Mouse (Mus musculus) olfactory bulb, adult 2 months (tissue): Measurements from ENCODE around the gene Cobl. TPM values are rescaled to one million over a fixed set of nuclear protein-coding genes. Genes with fewer than 3 reads are reported as not detected.

ENCODE experiments used
- H3K27ac ChIP-seq: fragments of 200-500 bp; 2 replicates; pipeline ENCODE4 v1.5.1; 2012; ENCODE audit warnings: low read depth, low read length; ENCODE audit not compliant: insufficient read depth
- H3K4me1 ChIP-seq: fragments of 200-500 bp; 2 replicates; pipeline ENCODE4 v1.6.1; 2012; ENCODE audit warnings: low read length; ENCODE audit not compliant: control insufficient read depth, insufficient read depth
- H3K4me3 ChIP-seq: fragments of 200-500 bp; 2 replicates; pipeline ENCODE4 v1.5.1; 2012; ENCODE audit warnings: mild to moderate bottlenecking, low read depth, low read length, moderate library complexity; ENCODE audit not compliant: insufficient read depth
- CTCF ChIP-seq: fragments of 200-500 bp; IDR thresholded peaks from 2 replicates; pipeline ENCODE4 v1.5.1; 2012; ENCODE audit warnings: low read depth, mild to moderate bottlenecking, low read length, moderate library complexity; ENCODE audit not compliant: insufficient read depth
- POLR2A ChIP-seq: fragments of 200-500 bp; IDR thresholded peaks from 2 replicates; pipeline ENCODE4 v1.6.1; 2012; ENCODE audit warnings: mild to moderate bottlenecking, low read depth, low read length, moderate library complexity; ENCODE audit not compliant: insufficient read depth
- WGBS: fragments of 180-500 bp; shearing (Covaris S2); methylation state at CpG from one replicate; pipeline ENCODE4 v1.1.7; 2018; 5-methylcytosine and 5-hydroxymethylcytosine counted together
- polyA plus RNA-seq: library from polyadenylated mRNA; stranded (reverse); fragments of >200 nt; gene quantifications from 2 replicates; pipeline ENCODE4 v1.2.4, GENCODE M21; 2012; ENCODE audit warnings: low replicate concordance; ENCODE audit not compliant: missing spikeins, insufficient read depth, insufficient read length

Cobl gene
- polyA plus RNA-seq, 1 experiment = not detected

DNA sequence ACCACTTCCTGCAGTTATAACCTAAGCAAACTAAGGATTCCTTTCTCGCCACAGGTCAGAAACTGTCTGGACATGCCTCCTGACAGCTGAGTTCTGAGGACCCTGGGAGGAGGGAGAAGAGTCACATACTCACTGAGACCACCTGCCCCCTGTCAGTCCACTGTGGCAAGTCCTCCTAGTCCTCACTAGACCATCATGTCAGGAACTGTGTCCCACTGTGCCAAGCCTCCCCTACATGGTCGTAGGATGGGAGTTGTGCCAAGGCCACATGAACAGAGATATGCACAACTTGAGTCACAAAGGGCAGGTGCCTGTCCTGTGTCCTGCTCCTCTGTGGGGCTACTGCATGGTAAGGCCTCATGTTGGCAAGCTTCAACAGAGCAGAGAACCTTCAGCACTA is 6.4 kb downstream of the Cobl start:
- WGBS = 86% methylated on average over 2 of the region's 2 CpGs
- H3K4me1 ChIP-seq = peaks cover 3% of the 10 kb centered on the region; the same call in 1 of the 2 replicates
- TF ChIP-seq POLR2A = no peak
- no peak for TF ChIP-seq CTCF

GRCm38 (mm10) chr11:12448101-12448500 is 16.7 kb downstream of the Cobl start:
- H3K4me1 ChIP-seq = no peaks in the 10 kb centered on the region
- no peak overlapping the region for H3K27ac ChIP-seq
- H3K4me3 ChIP-seq = no peak overlapping the region
- TF ChIP-seq CTCF = no peak
- no peak for TF ChIP-seq POLR2A
- 84% methylated on average over 3 of the region's 3 CpGs for WGBS

More for the DNA sequence above, 6.4 kb downstream of the Cobl start:
- Histone ChIP-seq H3K4me3 (no peak overlapping the region), H3K27ac (no peak overlapping the region)

- WGBS = 80% methylated on average over 2 of the region's 2 CpGs
- Histone ChIP-seq H3K27ac (no peak overlapping the region), H3K4me3 (no peak overlapping the region), H3K4me1 (no peaks in the 10 kb centered on the region)
- TF ChIP-seq POLR2A (no peak), CTCF (no peak)
Measured at GRCm38 (mm10) chr11:12445222-12445621, 19.5 kb downstream of the Cobl start.

- no peak overlapping the region for H3K27ac ChIP-seq
- no peak for TF ChIP-seq POLR2A
- no peak for TF ChIP-seq CTCF
- 96% methylated on average over 2 of the region's 2 CpGs for WGBS
- no peaks in the 10 kb centered on the region for H3K4me1 ChIP-seq
- no peak overlapping the region for H3K4me3 ChIP-seq
Measured at GRCm38 (mm10) chr11:12444215-12444614, 20.5 kb downstream of the Cobl start.

DNA sequence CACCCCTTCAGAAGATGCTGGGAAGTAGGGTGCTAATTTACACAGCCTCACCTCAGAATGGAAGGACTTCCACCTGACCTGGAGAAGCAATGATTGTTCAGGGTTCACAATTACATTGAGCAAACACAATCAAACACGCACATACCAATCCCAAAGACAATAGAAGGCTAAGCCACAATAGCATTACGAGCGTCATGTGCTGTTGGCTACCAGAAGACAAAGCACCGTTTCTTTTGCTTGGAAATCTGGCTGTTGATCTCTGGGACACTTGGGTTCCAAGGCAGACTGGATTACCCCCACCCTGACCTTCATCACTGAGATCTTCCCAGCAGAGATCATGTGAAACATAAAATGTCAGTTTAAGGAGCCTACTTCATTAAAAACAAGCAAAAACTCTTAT is 21.1 kb downstream of the Cobl start:
- Histone ChIP-seq H3K4me3 (no peak overlapping the region), H3K27ac (no peak overlapping the region), H3K4me1 (no peaks in the 10 kb centered on the region)
- no peak for TF ChIP-seq POLR2A
- TF ChIP-seq CTCF = no peak
- 79% methylated on average over 4 of the region's 4 CpGs for WGBS

DNA sequence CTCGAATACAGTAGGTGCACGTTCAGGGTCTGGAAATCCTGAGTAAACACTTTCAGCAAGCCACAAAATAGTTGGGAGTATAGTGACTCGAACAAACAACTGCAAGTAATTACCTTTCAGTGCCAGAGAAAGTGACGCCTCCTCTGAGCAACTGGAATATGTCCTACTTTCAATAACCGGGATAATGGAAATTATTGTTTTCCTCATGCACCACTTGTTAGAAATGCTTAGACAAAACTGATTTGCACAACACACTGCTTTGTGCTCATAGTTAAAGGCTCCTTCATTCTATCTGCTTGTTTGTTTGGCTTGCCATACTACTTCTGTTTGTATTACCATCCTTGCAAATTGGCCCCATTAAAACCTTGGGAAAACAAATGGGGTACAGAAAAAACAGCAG is 21.6 kb downstream of the Cobl start:
- no peak overlapping the region for H3K27ac ChIP-seq
- no peaks in the 10 kb centered on the region for H3K4me1 ChIP-seq
- whole genome bisulfite sequencing = 34% methylated on average over 5 of the region's 5 CpGs
- TF ChIP-seq POLR2A = no peak
- TF ChIP-seq CTCF = no peak
- no peak overlapping the region for H3K4me3 ChIP-seq

DNA sequence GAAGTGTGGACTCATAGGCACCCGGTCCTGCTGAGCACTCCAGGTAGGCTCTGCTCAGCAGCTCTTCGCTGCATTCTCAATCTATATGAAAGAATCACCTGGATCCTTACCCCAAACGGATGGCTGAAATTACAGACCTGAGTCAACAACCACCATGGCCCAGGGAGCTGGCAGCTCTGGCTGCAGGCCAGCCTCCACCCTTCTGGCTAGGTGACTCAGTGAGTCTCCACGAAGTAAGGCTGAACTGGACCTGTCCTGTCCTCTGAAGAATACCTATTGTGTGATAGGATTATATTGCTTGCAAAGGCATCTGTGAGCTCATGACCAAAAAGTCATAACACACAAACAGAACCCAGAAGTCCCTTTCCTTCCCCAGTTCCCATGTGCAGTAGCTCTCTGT is 22.5 kb downstream of the Cobl start:
- Histone ChIP-seq H3K4me1 (no peaks in the 10 kb centered on the region), H3K27ac (no peak overlapping the region), H3K4me3 (no peak overlapping the region)
- TF ChIP-seq CTCF (no peak), POLR2A (no peak)
- WGBS = 80% methylated on average over 4 of the region's 4 CpGs

- TF ChIP-seq POLR2A (no peak), CTCF (no peak)
- 70% methylated on average over 3 of the region's 3 CpGs for WGBS
- Histone ChIP-seq H3K4me3 (no peak overlapping the region), H3K27ac (no peak overlapping the region), H3K4me1 (peaks cover 3% of the 10 kb centered on the region; the same call in 1 of the 2 replicates)
Measured at GRCm38 (mm10) chr11:12435905-12436304, 28.9 kb downstream of the Cobl start.

DNA sequence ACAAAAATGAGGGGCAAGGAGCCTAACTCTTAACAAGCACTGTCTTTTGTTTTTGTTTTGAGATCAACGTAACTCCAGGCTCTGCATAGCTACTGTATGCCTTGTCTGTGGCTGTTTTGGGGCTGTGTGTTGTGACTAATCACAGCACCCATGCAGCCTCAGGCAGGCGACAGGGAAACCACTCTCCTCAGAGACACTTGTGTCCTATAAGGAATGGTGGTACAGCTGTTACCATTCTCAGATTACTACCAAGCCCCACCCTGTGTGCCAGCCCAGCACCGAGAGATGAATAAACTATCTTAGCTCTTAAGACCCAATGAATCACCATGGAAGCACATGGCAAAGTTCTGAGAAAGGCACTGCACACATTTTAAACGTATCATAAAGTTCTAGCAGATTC is 29.7 kb downstream of the Cobl start:
- no peak overlapping the region for H3K4me3 ChIP-seq
- 31% methylated on average over 4 of the region's 4 CpGs for WGBS
- TF ChIP-seq POLR2A = no peak
- H3K4me1 ChIP-seq = peaks cover 3% of the 10 kb centered on the region; the same call in 1 of the 2 replicates
- no peak overlapping the region for H3K27ac ChIP-seq

DNA sequence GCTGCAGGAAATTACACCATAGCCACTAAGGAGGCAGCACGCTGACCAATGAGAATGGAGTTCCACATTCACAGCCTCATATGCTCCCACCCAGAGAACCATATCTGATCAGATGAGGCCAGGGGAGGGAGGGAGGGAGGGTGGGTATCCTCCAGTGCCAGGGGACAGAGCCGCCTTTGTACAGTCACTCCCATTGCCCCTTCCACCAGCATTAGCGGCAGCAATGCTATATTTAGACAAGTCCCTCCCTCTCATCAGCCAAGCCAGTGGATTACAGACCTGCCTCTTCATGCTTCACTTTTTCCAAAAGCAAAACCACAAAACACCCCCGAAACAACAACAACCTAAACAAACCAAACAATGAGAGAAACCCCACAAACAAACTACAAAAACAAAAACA is 30.2 kb downstream of the Cobl start:
- no peak for TF ChIP-seq POLR2A
- no peak for TF ChIP-seq CTCF
- peaks cover 3% of the 10 kb centered on the region; the same call in 1 of the 2 replicates for H3K4me1 ChIP-seq
- 32% methylated on average over 4 of the region's 4 CpGs for WGBS
- no peak overlapping the region for H3K27ac ChIP-seq
- H3K4me3 ChIP-seq = no peak overlapping the region
